In the genomic region with DNA sequence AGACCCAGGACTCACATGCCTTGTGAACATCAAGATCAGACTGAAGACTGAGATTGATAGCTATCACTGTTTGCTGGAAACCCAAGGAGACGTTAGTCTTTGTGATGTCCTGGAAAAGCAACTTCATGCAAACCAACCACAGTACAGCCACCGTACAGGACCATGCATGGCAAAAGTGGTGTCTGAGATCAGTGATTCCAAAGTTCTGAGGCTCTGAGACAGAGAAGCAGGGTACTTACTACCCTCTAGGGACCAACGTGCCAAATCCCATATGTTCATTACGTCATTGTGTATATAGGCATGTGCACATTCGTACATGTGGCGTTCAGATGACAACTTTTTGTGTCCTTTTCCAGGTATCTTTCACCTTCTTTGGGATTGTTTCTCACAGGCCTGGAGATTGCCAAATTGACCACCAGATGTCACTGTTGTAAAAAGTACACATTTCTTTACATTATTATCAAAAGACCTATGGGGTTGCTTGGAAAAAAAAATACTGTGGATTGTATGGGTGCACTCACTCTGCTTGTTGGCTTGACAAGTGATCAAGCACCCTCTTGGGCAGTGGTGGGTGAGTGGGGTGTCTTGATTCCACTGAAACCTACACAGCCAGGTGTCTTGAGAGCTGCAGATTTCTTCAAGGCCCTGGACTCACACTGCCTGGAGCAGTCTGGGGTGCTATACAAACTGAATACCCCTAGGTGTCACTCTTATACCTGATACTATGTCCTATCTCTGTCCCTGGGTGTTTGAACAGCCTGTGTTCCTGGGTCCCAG, we compare ENCODE assay signal across 9 mouse cellular contexts. TPM values are rescaled to one million over a fixed set of nuclear protein-coding genes. Genes with fewer than 3 reads are reported as not detected.
DNase-seq lines count a peak whose midpoint lies in the region; ATAC-seq lines count a peak whose summit lies in the region.
"Had no signal": no experiment of that assay in that cellular context is flagged by ENCODE, and none has a peak within 500 bp of the region (broad histone marks: within the 10 kb centered on the region; RNA-seq: fewer than 3 reads in every experiment).

No protein-coding gene starts in this region.

- ATAC-seq in hematopoietic stem cell, adult 5-6 weeks (replicated peaks in 1 of 2; ENCODE audit: insufficient read depth in 1 of 2, low FRiP score in 2 of 2, low TSS enrichment in 1 of 2, low read depth in 1 of 2, poor library complexity in 2 of 2, severe bottlenecking in 2 of 2): peak; percentile 78 to 84; a peak in 3 of 4 replicates
- peak; percentile 67 for ATAC-seq in limb, embryonic 12.5 days (ENCODE audit: insufficient number of reproducible peaks, insufficient read depth, low FRiP score, low TSS enrichment, low read depth)

- no peaks in the 10 kb centered on the region for H3K9me3 ChIP-seq in heart, embryonic 10.5 days
- H3K9me3 ChIP-seq in limb, embryonic 12.5 days: no peaks in the 10 kb centered on the region

- intact Hi-C loops in heart, postnatal 10 days (cut with DNase I): no loop called here

- no peaks in the 10 kb centered on the region for H3K36me3 ChIP-seq in heart, embryonic 10.5 days
- no peaks in the 10 kb centered on the region for H3K36me3 ChIP-seq in limb, embryonic 12.5 days

- no peaks in the 10 kb centered on the region for H3K4me1 ChIP-seq in heart, embryonic 10.5 days
- peaks cover 6% of the 10 kb centered on the region; the same call in 1 of the 2 replicates for H3K4me1 ChIP-seq in limb, embryonic 12.5 days (replicated peaks)

- no peak overlapping the region for H3K4me3 ChIP-seq in heart, embryonic 10.5 days
- H3K4me3 ChIP-seq in limb, embryonic 12.5 days (replicated peaks): no peak overlapping the region
- H3K4me3 ChIP-seq: myocyte had no signal

- no peak overlapping the region for H3K9ac ChIP-seq in limb, embryonic 12.5 days (replicated peaks)

- peak; percentile 24 for DNase-seq in heart, embryonic 10.5 days (ENCODE audit: low spot score)
- DNase-seq in heart, postnatal 10 days: no peak
- peak; percentile 21 for DNase-seq in CD4-positive helper T cell, adult 2 months (ENCODE audit: low read depth, low spot score)
- peak; percentile 22 to 25 for DNase-seq in cerebellum, adult 18-20 months
- peak; percentile 3 for DNase-seq in retina, postnatal 7 days (ENCODE audit: low read depth, low spot score)
- no peak for DNase-seq in urinary bladder, postnatal 4 days (ENCODE audit: low spot score in 2 of 2)

- no peaks in the 10 kb centered on the region for H3K27me3 ChIP-seq in heart, embryonic 10.5 days (ENCODE audit: insufficient read depth, poor library complexity, severe bottlenecking)
- H3K27me3 ChIP-seq in limb, embryonic 12.5 days: no peaks in the 10 kb centered on the region

- H3K4me2 ChIP-seq in limb, embryonic 12.5 days: no peak overlapping the region

- H3K27ac ChIP-seq in heart, embryonic 10.5 days: no peak overlapping the region
- H3K27ac ChIP-seq in limb, embryonic 12.5 days: no peak overlapping the region

- 47% methylated on average over 6 of the region's 6 CpGs for WGBS in heart, embryonic 10.5 days
- 53% methylated on average over 6 of the region's 6 CpGs for WGBS in limb, embryonic 12.5 days

RNA-seq across cellular contexts. Expression of a gene that starts 17.8 kb away (rescaled TPM):
- 0.10 and 0.17 TPM in 2 replicates for polyA plus RNA-seq in heart, embryonic 10.5 days (2016; fragmentation: Nextera tagmentation; extraction: Ambion mirVana)
- total RNA-seq in heart, postnatal 10 days (2021): under 1 TPM; 0.12 to 0.37 TPM
- not detected in 2 replicates for total RNA-seq in hematopoietic stem cell, adult 5-6 weeks (2017)
- polyA plus RNA-seq in limb, embryonic 12.5 days (2016; fragmentation: Nextera tagmentation; extraction: Ambion mirVana): not detected in 2 replicates
- polyA plus RNA-seq: myocyte had no signal

RNA-seq across cellular contexts. Expression of a gene that starts 27.8 kb away (rescaled TPM):
- not detected in 2 replicates for polyA plus RNA-seq in heart, embryonic 10.5 days (2016; fragmentation: Nextera tagmentation; extraction: Ambion mirVana)
- not detected for total RNA-seq in heart, postnatal 10 days (2021)
- not detected in 2 replicates for total RNA-seq in hematopoietic stem cell, adult 5-6 weeks (2017)
- polyA plus RNA-seq in limb, embryonic 12.5 days (2016; fragmentation: Nextera tagmentation; extraction: Ambion mirVana): not detected in 2 replicates
- polyA plus RNA-seq: myocyte had no signal

RNA-seq across cellular contexts. Expression of a gene that starts 31.4 kb away (rescaled TPM):
- not detected in 2 replicates for polyA plus RNA-seq in heart, embryonic 10.5 days (2016; fragmentation: Nextera tagmentation; extraction: Ambion mirVana)
- total RNA-seq in heart, postnatal 10 days (2021): not detected
- not detected in 2 replicates for total RNA-seq in hematopoietic stem cell, adult 5-6 weeks (2017)
- polyA plus RNA-seq in limb, embryonic 12.5 days (2016; fragmentation: Nextera tagmentation; extraction: Ambion mirVana): not detected in 2 replicates
- polyA plus RNA-seq: myocyte had no signal

Comparison
In these comparisons a context has a peak if more than half of its experiments do, and no peak if none do; other contexts are left out.
1. DNase-seq: peak in heart, embryonic 10.5 days (single experiment), CD4-positive helper T cell, adult 2 months (single experiment), cerebellum, adult 18-20 months (2 of 2) and retina, postnatal 7 days (single experiment); none in heart, postnatal 10 days (0 of 2) and urinary bladder, postnatal 4 days (0 of 2).